Mouse (Mus musculus): ENCODE measurements around the gene Exoc3l2. TPM values are rescaled to one million over a fixed set of nuclear protein-coding genes. Genes with fewer than 3 reads are reported as not detected.
A peak's percentile ranks its signal among the peaks of the same experiment; 100 is the strongest.
"Not testable (repeated sequence)": the region's sequence is repeated elsewhere in the genome, so short reads cannot be mapped to it uniquely, and the experiment has no call there.

Exoc3l2 gene
- total RNA-seq, 2 experiments from 2014 or later, result 0.09 to 0.62 TPM

DNA sequence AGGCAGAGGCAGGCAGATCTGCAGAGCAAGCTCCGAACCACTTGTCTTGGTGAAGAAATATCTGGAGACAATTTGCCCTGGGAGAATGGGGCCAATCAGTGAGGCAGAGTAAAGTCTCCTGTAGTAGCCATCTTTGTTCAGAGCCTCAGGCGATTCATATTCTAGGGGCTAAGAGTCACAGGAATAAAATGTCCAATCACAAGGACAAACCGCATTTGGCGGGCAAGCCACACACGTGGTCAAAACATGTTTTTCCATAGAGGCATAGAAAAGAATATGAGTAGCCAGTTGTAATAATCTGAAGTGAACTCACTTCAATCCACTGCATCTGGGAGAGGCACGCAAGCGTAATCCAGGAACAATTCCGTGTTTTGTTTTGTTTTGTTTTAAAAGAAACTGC lies 20.1 kb downstream of the Exoc3l2 start:
- ATAC-seq (ENCODE audit: poor library complexity, severe bottlenecking), result no peak

DNA sequence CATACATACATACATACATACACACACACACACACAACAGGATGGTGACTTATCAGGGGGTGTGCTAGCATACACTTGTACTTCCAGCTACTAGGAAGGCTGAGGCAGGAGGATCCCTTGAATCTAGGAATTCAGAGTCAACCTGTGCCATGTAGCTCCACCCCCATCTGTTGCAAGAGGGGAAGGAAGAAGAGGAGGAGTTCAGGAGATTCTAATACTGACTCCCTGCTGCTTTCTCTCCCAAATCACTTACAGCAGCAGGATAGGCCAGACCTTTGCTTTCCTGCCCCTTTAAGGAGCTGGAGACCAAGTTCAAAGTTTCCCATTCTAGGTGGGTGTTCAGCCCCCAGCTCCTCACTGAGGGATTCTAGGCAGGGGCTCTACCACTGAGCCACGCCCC lies 22.4 kb downstream of the Exoc3l2 start:
- ATAC-seq (ENCODE audit: poor library complexity, severe bottlenecking), result no peak

DNA sequence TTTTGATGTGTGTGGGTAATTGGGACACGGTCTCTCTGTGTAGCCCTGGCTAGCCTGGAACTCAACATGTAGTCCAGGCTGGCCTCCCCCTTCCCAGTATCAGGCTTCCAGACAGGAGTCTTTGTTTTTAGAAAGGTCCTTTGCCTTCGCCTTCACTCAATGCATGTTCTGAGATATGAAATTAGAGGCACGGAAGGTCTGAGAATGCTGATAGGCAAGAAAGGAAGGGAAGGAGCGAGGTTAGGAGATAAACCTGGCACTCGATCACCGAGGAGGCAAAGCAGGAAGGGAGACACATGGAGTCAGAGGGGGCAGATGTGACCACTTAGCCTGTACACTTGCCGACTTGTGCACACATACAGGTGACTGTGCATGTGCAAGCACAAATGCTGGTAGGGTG lies 23.4 kb downstream of the Exoc3l2 start:
- no peak for ATAC-seq (ENCODE audit: poor library complexity, severe bottlenecking)

DNA sequence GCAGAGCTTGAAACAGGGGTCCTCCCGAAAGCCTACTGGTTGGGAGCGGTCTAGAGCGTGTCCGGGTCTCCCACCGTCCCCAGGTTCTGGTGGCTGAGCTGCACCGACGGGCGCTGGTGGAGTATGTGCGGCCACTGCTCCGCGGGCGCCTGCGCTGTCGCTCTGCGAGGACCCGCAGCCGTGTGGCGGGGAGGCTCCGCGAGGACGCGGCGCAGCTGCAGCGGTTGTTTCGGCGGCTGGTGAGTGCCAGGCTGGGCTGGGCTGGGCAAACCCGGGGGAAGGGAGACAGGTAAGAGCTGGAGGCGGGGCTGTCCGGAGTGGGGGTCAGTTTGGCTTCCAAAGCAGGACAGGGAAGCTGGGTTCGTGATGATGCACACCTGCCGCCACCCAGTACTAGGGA lies 26.4 kb downstream of the Exoc3l2 start:
- ATAC-seq (ENCODE audit: poor library complexity, severe bottlenecking), result no peak

DNA sequence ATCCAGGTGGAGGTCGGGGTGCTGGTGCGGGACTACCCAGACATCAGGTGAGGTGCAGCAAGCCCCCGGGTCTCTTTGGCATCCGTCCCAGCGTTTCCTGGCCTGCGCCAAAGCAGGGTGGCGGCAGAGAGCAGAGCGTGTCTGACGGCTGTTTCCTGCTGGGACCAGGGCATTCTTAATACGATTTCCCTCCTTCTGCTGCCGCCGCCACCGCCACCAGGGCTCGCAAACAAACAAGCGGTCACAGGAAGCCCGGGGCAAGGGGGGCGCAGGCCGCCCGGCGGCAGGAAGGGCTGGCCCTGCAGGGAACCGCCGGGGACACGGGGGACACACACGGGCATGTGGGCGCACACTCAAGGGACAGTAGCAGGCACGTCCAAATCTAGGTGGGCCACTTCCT lies 28.6 kb downstream of the Exoc3l2 start:
- ATAC-seq (ENCODE audit: poor library complexity, severe bottlenecking), result peak; percentile 38

DNA sequence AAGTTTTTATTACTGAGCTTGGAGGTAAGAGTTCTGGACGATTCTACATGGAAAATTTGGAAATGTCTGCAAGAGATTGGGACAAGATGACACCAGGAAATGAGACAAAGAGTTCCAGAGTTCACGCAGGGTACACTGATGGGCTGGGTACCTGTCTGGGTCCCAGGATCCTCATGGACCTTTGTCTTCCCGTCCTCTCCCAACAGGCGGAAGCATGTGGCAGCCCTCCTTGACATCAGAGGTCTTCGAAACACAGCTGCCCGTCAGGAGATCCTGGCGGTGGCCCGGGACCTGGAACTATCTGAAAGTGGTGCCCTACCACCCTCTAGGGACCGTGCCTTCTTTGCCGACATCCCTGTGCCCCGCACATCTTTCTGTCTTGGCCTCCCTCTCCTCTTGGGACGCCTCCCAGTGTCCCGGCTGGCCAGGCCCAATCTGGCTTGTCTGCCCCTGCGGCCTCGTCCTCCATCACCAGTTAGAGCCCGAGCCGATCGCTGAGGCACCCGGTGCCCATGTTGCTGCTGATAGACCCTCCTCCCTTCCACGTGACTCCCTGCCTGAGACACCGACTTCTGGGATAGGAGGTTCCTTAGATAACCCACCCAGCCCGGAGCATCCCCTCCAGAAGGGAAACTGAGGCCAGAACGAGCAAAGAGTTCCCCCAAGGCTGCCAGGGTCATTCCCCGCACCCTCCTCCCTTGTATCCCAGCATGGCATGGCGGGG lies 31.8 kb downstream of the Exoc3l2 start:
- ATAC-seq (ENCODE audit: poor library complexity, severe bottlenecking), result no peak

DNA sequence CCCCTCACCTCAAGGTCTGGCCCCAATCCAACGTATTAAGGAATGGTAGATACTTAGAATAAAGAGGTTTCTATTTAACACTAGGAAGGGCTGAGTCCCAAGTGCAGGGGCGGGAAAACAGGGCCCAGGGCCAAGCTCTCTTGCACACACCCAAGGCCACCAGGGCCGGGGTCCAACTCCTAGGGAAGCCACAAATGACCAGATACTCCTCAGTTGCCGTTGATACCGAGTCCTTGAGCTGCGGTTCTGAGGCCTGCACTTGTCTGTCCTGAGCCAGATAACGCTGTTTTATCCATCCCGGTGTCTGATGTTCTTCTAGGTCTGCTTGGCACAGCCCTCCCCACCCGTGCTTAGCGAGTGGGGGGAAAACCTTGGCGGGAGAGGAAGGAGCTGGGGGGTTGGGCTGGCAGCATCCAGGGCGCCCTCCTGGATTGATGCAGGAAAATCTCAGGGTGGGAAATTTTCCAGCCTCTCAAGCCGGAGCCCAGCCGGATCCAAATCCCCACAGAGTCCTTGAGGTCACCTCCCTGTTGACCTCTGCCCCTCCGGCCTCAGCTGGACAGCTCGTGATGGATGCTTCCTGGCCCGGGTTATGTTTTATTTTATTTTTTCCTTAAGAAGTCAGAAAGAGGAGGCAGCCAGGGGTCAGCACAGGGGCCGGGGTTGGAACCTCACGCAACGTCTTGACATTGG lies 32.5 kb downstream of the Exoc3l2 start:
- ATAC-seq (ENCODE audit: poor library complexity, severe bottlenecking), result no peak

DNA sequence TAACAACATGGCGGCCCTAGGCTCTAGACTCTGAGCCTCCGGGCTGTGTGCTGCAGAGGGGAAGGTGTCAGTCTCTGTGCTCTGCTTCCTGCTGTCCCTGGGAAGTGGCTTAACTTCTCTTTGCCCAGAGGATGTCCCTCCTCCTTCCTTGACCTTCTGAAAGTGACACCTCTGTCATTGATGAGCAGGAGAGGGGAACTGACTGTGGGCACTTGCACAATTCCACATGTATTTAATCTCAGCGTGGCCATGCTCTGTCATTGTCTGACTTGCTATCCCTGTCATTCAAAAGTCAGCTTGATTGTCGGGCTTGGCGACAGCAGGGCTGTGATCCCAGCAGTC lies 33.1 kb downstream of the Exoc3l2 start:
- ATAC-seq (ENCODE audit: poor library complexity, severe bottlenecking), result peak; percentile 72

DNA sequence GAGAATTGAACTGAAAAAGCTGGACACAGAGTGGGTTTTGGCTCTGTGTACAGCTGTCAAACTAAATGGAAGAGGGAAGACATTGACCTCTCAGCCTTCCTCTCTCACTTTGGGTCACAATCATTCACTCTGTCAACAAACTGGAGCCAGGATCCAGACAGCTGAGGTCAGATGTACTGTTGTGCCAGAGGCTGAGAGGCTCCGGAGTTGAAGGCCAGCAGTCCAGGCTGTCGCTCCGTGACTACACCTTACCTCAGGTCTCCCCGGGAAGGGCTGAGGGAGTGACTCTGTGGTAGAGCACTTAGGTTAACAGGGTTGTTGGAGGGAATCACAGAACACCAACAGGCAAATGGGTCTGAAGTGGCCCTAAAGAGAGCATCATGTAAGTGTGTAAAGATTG lies 35.2 kb downstream of the Exoc3l2 start:
- no peak for ATAC-seq (ENCODE audit: poor library complexity, severe bottlenecking)

DNA sequence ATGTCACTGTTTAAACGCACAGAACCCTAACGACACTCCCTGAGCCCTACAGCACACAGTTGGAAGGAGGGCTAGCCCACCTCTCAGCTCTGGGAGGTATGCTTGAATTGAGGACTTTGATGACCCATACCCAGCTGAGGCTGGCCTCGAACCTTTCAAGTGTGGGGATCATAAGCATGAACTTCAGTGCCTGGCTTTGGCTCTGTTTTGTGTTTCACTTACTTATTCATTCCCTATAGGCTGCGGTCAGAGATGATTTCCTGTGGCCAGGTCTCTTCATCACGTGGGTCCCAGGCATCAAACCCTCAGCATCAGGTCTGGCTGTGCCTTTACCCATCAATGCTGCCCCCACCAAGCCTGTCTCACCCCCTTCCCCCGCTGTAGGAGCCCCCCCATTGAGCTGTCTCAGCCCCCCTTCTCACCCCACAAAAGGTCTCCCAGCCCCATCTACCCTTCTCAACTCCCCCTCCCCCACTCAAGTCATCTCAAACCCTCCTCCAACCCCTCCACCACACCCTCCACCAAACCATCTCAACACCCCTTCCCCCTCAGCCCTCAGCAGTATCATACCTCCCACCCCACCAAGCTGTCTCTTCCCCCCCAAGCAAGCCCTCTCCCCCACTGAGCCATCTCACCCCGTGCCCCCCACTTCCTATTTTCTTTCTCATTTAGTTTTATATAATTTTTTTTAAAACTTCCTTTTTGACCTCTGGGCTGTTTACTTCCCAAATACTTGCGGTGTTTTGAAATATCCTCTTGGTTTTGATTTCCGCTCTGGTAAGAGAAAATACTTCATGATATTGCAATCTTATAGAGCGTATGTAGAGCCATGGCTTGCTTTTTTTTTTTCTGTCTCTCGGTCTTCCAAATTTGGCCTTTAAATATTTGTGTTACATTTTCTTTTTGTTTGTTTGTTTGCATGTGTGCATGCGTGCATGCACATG lies 37.6 kb downstream of the Exoc3l2 start:
- peak; percentile 41 for ATAC-seq (ENCODE audit: poor library complexity, severe bottlenecking)

DNA sequence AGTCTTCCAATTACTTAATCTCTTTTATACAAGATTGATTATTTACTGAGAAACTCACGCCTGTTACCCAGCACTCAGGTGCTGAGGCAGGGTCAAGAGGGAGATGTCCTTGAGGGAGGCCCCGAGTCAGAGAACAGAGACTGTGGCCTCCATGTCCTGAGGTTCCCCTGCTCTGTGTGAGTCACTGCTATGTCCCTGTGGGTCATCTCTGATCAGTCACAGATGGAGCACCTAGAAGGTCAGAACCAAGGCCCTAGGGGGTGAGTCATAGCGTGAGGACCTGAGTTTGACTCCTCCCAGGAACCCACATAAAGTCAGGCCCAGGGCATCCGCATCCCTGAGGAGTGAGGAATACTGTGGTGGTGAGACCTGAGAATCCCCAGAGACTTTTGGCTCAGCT lies 38.5 kb downstream of the Exoc3l2 start:
- no peak for ATAC-seq (ENCODE audit: poor library complexity, severe bottlenecking)

DNA sequence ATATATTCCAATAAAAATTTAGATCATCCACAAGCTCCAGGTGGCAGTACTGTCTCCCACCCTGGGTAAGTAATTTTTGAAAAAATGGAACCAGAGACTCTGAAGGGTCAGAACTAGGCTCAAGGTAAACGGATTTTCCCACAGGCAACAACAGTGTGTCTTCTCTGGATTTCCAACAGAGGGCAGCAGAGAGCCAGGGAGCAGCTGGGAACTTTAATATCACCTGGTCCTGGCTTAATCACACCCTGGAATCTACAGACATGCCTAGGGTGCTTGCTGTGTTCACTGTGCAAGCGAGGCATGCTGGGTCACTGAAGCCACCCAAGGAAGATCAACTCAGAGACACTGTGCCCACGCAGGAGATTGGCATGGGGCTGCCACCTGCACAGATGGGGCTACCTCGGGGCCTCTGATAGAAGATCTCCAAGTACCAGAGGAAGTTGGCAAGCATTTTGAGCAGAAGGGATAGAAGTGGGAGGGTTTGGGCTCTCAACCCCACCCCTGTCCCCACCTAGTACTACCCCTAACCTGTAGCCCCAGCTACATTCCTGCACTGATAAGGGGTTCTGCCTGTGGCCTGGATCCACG lies 40.4 kb downstream of the Exoc3l2 start:
- no peak for ATAC-seq (ENCODE audit: poor library complexity, severe bottlenecking)

DNA sequence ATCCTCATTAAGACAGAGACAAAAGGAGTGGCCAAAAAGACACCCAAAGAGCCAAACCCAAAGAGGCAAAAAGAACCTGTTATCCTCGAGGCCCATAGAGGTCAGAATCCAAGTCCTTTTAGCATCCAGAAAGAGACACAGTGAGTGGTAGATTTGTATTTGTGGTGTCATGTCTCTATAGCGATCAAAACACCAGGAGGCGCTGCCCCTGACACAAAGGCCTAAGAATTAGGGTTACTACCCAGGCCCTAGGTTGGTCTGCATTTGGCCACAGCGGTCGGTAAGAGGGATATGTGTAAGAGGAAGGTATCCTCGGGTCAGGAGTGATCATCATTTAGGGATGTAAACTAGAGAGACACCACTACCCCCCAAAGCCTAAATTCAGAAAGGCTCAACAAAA lies 43.2 kb downstream of the Exoc3l2 start:
- ATAC-seq (ENCODE audit: poor library complexity, severe bottlenecking), result no peak

DNA sequence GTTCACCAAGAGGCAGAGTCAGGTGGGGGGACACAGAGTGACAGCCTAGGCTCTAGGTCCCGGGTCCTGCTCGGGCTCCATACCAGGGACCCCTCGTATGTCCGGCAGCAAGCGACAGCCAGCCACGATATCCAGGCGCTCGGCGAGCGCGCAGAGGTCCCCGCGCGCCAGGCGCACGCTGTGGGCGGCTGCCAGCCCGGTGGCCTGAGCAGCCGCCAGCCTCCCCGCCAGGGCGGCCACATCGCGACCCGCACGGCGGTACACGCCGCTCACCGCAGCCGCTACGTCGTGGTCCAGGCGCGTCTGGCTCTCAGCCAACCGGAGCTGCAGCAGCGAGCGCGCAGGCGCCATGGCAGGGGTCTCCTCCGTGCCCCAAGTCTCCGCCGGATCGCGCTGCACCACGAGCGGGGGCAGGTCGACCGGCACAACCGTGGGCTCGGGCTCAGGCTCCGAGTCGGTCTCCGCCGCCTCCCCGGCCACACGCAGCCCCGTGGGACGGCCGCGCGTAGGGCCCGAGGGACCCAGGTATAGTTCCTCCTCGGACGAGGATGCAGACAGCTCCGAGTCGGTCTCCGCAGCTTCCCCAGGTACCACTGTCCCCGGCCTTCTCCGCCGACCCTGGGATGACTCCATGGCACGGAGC lies 44.0 kb downstream of the Exoc3l2 start:
- 0 out of 2 replicates have a peak, but pooled peaks have one; percentile 17 for ATAC-seq (ENCODE audit: poor library complexity, severe bottlenecking)

DNA sequence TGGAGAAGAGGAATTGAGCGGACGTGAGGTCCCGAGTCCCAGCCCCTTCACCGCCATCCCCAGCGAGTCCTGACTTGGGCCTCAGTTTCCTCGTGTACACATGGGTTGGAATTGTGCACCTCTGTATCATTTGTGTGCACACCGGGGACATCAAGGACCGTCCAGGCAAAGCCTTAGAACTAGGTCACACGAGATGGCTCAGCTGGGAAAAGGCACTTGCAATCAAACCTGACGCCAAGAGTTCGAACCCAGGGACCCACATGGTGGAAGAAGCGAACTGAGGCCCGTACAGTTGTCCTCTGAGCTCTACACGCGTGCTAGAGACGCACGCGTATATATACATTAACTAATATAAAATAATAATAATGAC lies 44.5 kb downstream of the Exoc3l2 start:
- ATAC-seq (ENCODE audit: poor library complexity, severe bottlenecking), result no peak

DNA sequence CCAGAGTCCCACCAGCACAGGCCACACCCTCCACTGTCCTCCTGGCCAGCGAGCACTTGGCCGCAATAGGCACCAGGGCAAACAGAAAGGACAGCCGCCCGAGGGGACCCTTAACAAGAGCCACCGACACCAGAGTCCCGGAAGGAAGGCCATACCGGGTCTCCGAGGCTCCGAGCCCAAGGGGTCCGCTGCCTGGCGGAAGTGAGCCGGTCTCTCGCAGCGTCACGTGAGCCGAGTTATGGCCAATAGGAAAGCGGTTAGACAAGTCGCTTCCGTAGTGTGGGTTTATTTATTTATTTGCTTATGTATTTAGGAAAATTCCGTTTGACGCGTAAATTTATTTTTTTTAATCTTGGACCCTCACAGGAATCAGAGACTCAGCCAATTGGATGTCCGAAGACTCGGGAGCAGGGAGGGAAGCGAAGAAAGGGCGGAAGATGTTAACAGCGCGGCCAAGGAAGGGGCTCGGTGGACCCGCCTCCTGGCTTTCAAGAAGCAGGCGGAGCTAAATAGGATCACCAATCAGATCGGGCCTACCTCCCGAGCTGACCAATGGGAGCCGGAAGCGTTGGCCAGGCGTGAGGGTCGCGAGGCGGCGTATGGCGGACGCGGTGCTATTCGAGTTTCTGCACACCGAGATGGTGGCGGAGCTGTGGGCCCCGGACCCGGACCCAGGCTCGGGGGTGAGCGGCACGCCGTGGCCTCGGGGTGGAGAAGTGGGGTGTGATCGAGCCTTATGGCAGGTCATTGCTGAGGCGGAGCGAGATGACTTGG lies 45.2 kb downstream of the Exoc3l2 start, which contains the start of the genes Bloc1s3 and Trappc6a:
Gene Bloc1s3 (minus strand): TSS at position 218 of the 774 bp plus-strand sequence.
Gene Trappc6a (plus strand): TSS at position 246 of the 774 bp plus-strand sequence.
- ATAC-seq (ENCODE audit: poor library complexity, severe bottlenecking), result peak; percentile 92

DNA sequence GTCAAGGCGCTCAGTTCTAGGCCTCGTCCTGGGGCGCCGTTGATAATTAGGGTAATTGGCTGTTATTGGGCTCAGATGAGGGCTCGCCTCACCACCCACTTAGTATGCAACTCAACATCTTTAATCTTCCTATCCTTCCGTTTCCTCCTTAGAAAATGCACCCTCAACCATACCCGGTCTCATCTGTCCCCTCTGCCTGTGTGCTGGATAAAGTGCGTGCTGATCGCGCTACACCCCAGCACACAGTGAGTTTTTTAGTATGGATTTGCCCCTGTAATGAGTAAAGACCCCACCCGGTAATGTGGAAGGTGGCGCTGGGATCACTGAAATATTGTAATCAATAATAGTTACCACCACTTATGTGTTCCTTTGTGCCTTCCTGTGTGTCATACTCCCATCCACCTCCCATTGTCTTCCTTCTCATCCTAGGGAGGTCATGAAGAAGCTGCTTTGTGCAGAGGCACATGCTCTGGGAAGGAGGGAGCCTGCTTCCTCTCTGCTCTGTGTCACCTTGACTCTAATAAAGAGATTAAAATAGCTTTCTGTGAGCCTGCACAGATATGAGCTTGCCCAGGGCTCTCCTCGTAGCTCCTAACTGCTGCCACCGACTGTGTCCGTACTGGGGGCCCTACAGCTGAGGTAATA lies 45.9 kb downstream of the Exoc3l2 start:
- ATAC-seq (ENCODE audit: poor library complexity, severe bottlenecking), result 0 out of 2 replicates have a peak, but pooled peaks have one; percentile 0

DNA sequence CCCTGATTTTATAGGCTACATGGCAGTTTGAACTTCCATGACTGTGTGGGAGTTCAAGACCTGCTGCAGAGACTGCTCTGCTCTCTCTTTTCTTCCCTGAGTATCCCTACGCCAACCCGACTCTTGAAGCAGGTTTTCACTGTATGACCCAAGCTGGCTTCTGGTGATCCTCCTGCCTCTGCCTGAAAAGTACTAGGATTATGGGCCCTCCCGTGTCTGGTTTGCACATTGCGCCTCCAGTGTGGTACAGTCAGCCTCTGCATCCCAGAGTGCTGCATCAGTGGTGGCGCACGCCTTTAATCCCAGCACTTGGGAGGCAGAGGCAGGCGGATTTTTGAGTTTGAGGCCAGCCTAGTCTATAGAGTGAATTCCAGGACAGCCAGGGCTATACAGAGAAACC lies 46.7 kb downstream of the Exoc3l2 start:
- ATAC-seq (ENCODE audit: poor library complexity, severe bottlenecking), result no peak

DNA sequence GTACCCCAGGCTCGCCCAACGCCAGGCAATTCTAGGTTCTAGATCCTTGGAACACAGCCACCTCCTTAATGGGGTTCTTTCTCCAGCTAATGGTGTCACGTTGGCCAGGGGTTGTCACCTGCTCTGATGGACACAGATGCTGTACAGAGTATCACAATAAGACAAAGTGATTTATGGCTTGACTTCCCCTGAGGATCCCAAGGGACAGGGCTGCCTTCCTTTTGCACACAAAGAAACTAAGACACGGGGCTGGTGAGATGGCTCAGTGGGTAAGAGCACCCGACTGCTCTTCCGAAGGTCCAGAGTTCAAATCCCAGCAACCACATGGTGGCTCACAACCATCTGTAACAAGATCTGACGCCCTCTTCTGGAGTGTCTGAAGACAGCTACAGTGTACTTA lies 48.8 kb downstream of the Exoc3l2 start:
- not testable (repeated sequence) for ATAC-seq (ENCODE audit: poor library complexity, severe bottlenecking)
